Mouse (Mus musculus) ZHBTc4 (cell line): ENCODE measurements at regions not wholly inside any gene's neighbourhood (a gene's known extent, or its start where the extent isn't known, plus 50 kb on each side); places are given as distances from the start of the nearest gene placed in this dataset.

Source experiments
- DNase-seq: peaks from one replicate; pipeline ENCODE4 v3.0.0-alpha.2; 2011; ENCODE audit warnings: low read depth, low spot score

DNA sequence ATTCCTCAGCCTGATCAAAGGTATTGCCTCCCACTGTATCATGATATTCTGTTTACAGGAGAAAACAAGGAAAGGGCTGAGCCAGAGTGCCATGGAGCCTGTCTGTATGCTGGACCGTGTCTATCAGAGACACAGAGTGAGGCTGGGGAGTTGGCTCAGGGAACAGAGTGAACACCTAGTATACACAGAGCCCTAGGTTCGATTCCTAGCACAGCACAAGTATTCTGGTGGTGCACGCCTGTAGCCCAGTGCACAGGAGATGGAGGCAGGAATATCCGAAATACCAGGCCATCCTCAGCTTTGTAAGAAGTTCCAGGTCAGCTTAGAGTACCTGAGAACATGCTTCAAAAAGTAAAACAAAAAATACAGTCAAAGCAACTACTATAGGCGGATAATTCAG, 237.2 kb upstream of the Adgrl2 start:
- no peak for DNase-seq

DNA sequence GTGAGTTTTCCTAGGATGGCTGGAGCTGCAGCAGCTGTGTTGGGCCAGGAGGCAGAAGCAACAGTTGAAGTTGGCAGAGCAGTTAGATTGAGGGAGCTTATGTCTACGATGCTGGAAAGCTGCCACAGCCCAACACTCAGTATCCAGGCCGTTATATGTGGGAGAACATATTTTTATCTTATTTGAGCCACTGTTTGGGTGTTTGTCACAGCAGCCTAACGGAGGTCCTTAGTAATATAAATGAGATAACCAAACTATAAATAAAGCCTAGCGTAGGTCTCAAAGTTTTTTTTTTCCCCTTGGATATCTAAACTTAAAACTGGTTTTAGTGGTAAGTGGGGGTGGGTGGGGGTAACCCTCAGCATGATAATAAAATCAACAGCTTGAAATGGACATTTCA, 236.4 kb upstream of the Adgrl2 start:
- DNase-seq, result no peak

GRCm38 (mm10) chr3:149225684-149226083, 235.3 kb upstream of the Adgrl2 start:
- no peak for DNase-seq

GRCm38 (mm10) chr3:149224271-149224670, 233.9 kb upstream of the Adgrl2 start:
- no peak for DNase-seq

DNA sequence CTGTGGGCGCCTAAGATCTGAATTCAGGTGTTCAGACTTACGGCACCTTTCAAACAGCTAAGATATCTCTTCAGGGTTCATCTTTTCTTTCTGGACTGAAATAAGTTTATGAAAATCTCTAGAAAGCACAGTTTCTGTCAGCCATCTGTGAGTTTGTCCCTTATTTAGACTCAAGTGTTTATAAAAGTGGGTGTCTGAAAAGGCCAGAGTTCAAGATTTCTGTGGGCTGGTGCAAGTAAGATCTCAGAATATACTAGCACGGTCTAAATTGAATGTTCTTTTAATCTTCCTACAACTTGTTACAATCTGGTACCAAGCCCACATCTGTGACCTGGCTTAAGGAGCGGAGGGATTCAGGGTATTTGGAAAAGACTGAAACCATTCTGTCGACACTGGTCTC, 233.4 kb upstream of the Adgrl2 start:
- no peak for DNase-seq

- no peak for DNase-seq
Observed at GRCm38 (mm10) chr3:149220958-149221357, 230.6 kb upstream of the Adgrl2 start.

DNA sequence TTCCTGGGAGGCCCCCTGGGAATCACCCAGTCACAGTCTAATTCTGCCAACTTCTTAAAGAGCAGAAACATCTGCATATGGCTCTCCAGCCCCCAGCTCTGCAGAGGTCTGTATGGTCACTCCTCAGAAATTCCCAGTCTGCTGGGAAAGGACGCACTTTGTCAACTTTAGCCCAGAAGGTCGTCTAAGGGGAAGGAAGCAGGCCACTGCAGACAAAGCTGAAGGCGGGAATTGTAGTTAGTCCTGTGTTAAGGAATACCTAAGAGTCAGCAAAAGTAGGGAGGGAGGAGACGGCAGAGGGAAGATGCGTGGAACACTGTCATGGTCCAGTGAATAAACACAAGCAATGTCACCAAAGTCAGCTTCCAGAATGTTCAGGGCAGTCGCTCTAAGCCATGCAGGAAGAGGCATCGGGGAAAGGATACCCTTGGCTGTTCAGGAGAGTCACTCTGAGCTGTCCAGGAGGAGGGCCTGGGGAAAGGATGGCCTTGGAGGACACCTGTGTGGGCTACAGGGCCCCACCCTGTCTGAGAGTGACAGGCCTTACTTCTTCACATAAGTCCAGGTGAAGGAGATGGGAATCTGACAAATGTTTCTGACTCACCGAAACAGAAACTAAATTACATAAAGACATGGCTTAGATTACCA, 230.1 kb upstream of the Adgrl2 start:
- DNase-seq, result no peak

DNA sequence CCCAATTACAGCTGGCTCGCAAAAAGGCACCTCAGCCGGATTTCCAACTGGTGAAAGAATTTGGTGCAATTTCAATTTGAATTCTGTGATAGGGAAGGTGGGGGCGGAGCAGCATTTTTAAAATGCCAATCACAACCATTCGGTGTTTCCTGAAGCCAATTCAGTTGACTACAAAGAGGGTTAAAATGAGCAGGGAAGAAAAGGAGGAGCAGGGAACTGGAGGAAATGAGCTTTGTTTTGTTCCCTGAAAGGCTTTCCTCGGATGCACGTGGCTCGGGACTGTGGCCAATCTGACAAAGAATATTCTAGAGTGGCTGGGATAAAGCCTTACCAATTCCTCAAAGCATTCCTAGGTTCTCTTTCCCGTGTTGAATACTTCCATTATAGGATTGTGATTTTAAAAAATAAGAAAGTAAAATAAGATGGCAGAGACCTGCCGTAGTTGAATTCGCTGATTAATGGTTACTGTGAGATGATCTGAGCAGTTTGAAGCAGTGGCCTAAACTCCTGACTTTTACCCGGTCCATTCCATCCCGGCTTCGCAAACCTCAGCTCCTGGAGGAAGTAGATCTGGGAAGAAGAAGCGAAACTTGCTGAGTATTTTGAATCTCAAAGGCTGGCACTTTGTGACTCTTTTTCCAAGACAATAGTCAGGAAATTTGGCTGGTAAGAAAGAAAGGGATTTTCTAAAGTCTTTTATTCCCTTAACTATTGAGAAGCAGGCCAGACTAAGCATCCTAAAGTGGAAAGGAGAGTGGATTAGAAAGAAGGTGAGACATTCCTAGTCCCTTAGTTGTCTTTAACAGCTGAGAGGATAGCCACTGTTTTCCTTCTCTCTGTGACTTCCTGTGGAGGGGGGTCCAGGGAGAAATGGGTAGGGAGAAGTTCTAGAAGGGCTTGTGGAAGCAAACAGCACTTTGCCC, 229.3 kb upstream of the Adgrl2 start:
- DNase-seq, result peak; percentile 91

GRCm38 (mm10) chr3:149217916-149218803, 227.8 kb upstream of the Adgrl2 start:
- peak; percentile 35 for DNase-seq

GRCm38 (mm10) chr3:149216759-149217400, 226.5 kb upstream of the Adgrl2 start:
- peak; percentile 43 for DNase-seq

GRCm38 (mm10) chr3:149215691-149216090, 225.3 kb upstream of the Adgrl2 start:
- DNase-seq, result no peak

DNA sequence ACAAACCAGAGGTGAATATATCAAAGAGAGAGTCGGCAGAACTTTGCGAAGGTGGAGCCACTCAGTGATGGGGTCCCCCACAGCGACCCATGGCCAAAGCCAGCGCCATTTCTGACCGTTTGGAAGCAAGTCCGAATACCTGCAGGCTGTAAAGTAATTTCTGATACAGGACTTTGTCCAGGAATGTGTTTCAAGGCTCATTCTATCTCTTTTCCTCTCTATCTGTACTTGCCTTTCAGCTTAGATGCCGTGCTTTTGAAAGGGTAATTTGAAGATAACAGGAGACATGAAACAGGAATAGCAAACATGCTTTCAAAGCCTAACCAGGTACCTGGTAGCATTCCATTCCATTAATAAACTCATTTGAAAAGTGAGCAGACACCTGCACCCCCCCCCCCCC, 221.6 kb upstream of the Adgrl2 start:
- DNase-seq, result no peak

DNA sequence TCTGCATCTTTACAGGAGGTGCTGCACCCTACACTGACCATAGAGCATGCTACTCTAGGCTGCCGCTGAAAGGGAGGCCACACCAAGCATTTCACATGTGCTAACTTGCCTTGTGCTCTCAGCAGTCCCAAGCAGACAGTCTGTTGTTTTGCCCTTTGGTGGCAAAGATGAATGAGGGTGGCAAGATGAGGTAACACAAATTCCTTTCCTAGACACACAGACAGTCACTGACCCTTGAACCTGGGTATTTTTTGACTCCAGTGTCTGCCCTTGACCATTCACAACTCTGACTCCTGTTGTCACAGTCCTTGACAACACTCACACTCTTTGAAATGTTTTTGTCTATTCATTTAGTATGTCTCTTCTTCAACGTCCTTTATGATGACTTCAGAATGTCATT, 218.9 kb upstream of the Adgrl2 start:
- no peak for DNase-seq

DNA sequence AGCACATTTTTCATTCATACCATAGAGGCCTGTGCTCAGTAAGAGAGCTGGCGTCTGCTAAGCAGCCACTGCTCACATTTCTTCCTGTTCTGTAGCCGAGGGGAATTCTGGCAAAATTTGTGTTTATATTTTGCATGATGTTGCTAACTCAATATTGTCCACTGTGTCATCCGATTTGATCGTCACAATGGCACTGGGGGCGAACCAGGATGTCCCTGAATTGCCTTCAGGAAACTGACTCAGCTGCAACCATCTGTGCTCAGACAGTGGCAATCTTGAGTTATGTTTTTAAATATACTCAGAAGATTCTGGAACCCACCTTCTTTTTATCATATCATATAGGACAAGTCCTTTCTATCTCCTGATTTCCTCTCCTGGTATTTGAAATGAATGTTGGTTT, 213.1 kb upstream of the Adgrl2 start:
- no peak for DNase-seq

DNA sequence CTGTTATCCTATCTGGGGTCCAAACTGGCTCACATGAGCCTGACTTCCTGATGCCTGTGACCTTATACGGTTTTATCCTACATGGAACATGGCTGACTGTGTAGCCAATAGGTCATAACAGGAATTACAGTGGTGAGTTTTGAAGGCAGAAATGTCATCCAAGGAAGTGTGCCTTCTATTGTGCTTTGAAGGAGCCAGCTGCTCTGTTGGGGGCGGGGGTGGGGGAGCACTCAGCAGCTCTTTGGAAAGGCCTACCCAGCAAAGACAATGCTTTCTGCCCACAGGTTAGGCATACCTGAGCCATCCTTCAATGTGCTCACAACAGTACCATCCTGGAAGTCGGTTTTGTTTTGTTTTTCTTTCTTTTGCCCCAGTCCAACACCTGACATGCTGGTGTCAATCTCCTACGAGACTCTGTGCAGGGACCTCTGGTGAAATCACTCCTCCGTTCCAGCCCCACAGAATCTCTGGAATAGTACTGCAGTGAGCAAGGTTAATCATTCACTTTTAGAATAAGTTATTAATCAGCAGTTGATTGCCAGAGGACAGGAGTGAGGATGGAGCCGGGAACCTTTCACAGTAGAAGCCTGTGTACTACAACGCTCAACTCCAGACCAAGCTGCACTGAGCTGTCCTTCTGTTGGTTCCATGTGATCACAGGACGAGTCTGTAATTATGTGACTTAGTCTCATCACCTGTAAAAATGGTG, 206.3 kb upstream of the Adgrl2 start:
- no peak for DNase-seq

GRCm38 (mm10) chr3:149190856-149191576, 200.7 kb upstream of the Adgrl2 start:
- no peak for DNase-seq

- DNase-seq, result no peak
Observed at GRCm38 (mm10) chr3:149184136-149184551, 193.8 kb upstream of the Adgrl2 start.

DNA sequence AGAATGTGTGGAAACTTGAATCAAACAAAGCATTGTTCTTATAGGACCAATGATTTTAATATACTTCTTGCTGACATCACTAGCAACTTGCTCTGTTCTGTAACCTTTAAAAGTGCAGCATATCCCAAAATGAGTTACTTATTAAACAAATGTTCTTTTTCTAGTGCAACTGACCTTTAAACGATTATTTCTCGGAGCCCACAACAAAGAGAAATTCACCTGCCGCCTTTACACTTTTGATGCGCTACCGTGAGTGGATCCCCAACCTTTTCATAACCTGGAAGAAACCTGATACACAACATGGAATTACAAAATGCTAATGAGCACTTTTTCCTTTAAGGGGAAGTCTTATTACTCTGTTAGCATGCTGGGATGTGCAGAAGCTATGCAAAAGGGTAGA, 191.7 kb upstream of the Adgrl2 start:
- DNase-seq, result no peak

- no peak for DNase-seq
Observed at GRCm38 (mm10) chr3:149180129-149180528, 189.8 kb upstream of the Adgrl2 start.

GRCm38 (mm10) chr3:149179486-149180116, 189.2 kb upstream of the Adgrl2 start:
- DNase-seq, result no peak
